Mouse (Mus musculus): ENCODE data around the gene Misp.

DNA sequence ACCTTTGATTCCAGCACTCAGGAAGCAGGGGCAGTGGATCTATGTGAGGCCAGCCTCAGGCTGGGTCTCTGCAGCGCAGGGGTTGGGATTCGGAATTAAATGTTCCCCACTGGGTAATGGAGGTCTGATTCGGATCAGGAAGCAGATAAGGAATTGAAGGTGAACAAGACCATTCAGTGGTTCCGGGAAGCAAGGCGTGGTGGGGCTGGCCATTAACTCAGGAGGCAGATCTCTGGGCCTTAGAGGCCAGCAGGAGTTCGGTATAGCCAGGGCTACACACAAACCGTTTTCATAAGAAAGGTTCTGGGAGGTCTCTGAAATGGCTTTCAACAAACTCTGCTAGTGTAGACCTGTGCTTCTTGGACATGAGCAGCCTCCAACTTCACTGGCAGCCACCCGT lies 32.0 kb downstream of the Misp start:
- TF ChIP-seq CTCF (IDR thresholded peaks at IDR 0.05; ENCODE audit: low read depth, low read length) (no peak), POLR2A (IDR thresholded peaks at IDR 0.05; ENCODE audit: extremely low read depth, insufficient read depth, low read length) (no peak)

All from liver, adult 2 months (tissue).